Mouse (Mus musculus) heart, adult 18-20 months (tissue): ENCODE measurements at regions not wholly inside any gene's neighbourhood (a gene's known extent, or its start where the extent isn't known, plus 50 kb on each side); places are given as distances from the start of the nearest gene placed in this dataset.

Source experiments
- DNase-seq, 2 experiments: peaks; one replicate each; pipeline ENCODE4 v3.0.0; 2021 to 2022; ENCODE audit warnings: mixed read lengths in 1 of 2

DNA sequence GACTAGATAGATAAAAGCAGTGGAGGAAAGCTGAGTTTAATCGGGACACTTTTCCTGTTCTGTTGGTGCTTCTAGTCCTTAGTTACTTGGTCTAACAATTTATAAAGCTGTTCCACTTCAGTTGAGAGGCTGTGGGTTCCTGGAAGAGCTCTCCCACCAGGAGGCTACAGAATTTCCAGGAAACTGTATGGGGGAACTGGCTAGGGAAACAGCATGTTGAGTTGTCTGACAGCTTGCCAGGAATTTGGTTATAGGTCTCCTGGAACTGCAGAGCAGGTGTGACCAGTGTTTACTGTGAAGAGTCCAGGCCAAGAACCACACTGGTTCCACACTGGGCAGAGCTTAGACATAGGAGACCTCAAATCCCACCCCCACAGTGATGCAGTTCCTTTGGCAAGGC, 65.0 kb upstream of the Pik3cg start:
- DNase-seq = no peak

DNA sequence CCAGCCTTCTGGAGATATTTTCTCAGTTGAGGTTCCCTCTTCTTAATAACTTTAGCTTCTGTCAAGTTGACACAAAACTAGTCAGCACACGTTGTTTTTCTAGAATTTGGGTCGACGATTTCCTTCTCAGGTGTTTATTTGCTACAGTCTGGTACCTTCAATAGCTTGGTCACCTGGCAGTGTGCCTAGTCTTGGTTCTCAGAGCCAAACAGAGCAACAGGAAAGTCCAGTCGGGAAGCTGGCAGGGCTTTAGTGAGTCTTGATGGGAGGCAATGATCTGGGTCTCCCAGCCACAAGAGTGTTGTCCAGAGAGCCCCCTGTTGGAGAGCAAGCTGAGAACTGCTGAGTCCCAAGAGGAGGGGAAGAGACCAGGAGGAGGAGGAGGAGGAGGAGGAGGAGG, 71.4 kb upstream of the Pik3cg start:
- no peak for DNase-seq

DNA sequence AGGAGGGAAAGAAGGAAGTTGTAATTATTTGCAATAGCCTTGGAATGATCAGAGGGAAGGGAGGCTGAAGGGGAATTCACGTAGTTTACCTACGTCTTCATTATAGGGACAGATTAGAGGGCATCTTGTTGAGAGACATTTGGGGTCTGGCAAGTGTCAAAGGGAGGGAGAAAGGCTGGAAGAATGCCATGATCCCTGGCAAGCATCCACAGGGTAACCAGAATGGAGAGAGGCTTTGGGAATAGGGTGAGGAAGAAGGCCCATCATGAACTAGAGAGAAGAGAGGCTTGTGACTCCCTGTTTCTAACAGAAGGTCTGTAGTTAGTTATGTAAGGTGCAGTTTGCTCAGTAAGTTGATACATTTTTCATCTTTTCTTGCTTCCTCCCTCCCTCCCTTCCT, 71.8 kb upstream of the Pik3cg start:
- no peak for DNase-seq

DNA sequence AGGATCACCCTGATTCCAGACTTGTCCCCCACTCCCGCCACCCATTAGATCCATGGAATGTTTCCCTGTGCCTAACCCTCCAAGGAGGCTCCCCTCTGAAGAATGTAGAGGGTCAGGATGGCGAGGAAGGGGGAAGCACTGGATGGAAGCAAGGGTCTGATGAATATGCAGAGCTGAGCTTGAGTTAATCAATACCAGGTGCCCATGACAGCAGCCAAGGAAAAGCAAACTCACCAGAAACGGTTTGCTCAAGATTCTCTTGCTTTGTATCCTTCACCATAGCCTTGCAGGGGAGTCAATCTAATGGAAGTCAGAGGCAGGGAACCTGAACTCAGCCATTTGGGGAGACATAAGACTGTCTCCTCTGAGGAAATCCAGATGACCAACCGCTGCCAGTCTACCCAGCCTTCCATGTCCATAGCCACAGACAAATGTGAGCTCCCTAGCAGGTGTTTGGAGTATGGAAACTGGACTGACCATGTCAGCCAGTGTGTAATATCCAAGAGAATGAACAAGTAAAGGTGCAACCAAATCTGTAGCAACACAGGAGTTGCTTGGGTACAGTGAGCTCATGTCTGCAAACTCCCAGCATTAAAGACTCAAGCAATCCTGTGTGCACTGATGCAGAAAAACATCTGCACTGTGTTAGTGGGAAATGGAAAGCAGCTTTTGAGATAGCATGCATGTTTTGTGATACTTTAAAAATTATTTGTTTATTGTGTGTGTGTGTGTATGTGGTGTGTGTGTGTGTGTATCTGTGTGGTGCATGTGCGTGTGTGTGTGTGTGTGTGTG, 74.1 kb upstream of the Pik3cg start:
- DNase-seq = no peak

DNA sequence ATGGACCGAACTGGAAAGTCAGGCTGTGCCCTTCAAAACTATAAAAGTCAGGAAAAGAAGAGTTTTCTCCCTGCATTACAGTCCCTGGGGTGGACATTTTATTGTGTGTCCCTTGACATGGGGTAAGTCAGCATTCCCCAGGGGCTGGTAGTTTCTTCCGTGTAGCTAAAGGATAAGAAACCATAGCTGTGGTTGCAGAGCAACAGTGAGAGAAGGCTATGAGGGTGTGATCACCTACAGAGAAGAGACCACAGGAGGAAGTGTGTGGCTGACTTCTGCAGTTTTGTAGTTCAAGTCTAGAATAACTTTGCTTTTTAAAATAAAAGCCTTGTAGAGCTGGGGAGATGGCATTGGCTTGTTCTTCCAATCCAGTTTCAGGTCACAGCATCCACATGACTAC, 76.6 kb upstream of the Pik3cg start:
- DNase-seq = no peak

DNA sequence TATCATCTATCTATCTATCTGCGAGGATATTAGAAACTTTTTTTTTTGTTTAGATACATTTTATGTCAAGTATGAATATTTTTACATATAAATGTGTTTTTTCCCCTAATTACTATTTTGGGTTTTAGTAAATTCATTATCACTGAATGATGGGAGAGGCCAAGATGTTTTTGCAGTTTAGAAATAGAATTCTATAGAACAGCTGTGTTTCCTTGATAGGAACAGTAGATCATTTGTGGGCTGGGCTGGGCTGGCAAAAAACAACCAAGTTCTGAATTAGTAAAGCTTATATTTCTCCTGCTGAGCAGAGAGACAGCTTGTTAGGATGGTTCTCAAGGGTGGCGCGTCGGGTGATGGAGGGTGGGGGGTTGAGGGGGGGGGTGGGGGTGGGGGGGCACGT, 78.2 kb upstream of the Pik3cg start:
- DNase-seq = no peak

DNA sequence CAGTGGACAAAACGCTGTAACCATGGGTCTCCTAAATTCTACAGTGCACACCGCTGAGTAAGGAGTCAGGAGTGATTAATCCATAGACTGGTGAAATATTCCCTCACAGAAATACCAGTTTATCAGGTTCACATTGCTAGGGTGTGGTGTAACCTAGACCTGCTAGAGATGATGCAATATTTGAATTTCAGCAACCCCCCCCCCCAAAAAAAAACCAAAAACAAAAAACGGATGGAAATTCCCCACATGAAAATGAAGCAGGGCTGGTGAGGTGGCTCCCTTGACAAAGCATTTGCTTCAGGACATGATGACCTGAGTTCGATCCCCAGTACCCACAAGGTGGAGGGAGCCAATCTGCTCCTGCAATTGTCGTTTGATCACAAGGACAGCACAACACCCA, 82.7 kb upstream of the Pik3cg start:
- no peak for DNase-seq

DNA sequence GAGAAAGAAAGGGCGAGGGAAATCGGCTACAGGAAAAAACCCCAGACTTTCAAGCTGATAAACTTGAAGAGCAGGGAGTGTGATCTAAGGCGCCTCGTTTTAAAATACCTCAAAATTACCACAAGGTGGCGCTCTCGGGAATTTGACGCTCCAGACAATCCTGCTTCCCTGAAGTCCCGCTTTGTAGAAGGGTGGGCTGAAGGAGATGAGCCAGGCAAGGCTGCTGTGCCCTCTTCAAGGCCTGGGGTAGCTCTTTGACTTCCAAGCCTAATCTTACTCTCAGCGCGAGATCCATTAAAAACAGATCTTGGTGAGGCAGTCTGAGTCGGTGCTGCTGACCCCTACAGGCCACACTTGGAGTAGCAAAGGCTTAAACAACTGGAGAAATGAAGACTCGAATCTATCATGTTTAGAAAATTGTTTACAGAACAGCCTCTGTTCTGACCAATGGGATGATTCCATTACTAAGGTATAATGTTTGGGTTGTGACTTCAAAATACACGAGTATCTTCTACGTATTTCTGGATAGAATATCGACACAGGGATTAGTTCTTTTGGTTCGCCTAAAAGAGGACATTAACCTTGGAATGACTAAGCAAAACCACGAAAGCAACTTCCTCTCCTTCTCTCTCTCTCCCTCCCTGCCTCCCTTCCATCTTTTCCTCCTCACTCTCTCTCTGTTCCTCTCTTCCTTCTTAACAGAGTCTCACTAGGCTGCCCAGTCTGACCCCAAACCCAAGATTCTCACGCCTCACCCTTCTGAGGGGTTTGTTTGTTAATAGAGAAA, 83.7 kb upstream of the Pik3cg start:
- DNase-seq = peak; percentile 57 to 84

DNA sequence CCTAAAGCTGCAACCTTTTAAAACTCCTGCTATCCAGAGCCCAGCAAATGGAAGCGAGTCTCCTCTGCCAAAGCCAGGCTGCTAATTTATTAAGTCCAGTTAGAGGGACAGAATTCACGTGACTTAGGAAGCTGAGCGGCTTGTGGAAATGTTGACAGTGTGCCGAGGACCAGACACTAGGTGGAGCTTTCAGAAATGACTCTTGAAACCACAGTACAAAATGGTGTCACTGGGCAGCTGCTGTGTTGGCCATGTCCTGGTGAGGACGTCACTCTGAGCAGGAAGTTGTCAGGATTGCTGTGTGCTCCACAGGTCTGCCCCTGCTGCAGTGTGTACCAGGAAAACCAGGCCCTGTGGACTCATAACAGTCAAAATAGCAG, 84.3 kb upstream of the Pik3cg start:
- peak; percentile 19 to 35 for DNase-seq

DNA sequence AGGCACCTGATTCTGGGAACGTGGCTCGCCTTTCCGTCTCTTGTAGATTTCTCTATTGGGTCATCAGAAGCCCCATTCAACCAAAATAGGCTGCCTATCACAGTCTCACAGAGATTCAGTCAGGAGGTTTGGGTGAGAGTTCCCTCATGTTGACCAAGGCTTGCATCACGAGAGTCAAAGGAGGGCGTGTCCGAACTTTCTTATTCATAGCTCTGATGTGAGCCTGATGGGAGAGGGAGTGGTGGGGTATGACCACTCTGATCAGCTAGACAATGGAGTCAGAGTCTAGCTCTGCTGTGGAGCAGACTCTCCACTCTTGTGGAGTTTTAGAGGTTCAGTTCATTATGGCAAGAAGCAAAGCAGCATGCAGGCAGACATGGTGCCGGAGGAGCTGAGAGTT, 81.1 kb upstream of the Ccdc71l start:
- DNase-seq = no peak

DNA sequence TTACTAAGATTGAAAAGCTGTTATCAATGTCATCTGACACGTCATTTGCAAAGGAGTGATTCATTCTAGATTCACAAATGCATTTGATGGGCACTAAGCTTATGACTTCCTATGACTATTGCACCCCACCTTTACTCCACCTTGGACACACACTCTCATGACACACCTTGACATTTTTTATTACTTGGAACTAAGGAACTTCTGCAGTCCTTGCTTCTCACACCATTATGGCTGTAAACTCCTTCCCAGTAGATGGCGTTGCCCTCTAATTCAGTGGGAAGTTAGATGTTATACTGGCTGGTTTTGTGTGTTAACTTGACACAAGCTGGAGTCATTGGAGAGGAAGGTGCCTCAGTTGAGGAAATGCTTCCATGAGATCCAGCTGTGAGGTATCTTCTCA, 78.8 kb upstream of the Ccdc71l start:
- no peak for DNase-seq

DNA sequence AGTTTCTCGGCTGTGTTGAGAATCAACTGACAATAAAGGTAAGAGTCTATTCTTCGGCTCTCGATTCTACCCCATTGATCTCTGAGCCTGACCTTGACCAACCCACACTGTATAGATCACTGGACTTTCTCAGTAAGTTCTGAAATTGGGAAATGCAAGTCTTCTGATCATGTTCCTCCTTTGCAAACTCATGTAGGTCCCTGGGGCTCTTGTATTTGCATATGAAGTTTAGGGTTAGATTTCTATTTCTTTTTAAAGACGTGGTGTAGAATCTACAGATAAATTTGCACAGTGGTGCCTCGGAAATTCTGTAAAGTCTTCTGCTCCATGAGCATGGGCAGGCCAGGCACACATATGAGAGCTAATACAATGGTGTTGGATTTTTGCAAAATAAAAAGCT, 72.8 kb upstream of the Ccdc71l start:
- no peak for DNase-seq

DNA sequence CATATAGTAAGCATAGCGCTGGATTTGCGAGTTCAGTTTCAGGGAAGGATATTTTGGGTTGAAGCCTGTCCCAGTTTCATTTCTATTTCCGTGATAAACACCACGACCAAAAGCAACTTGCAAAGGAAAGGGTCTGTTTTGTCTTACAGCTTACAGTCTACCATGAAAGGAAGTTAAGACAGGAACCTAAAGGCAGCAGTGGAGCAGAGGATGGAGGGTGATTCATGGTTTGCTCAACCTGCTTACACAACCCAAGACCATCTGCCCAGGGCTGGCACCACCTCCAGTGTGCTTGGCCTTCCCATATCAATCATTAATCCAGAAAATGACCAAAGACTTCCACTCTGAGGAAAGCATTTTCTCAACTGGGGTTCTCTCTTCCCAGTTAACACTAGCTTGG, 72.2 kb upstream of the Ccdc71l start:
- no peak for DNase-seq

DNA sequence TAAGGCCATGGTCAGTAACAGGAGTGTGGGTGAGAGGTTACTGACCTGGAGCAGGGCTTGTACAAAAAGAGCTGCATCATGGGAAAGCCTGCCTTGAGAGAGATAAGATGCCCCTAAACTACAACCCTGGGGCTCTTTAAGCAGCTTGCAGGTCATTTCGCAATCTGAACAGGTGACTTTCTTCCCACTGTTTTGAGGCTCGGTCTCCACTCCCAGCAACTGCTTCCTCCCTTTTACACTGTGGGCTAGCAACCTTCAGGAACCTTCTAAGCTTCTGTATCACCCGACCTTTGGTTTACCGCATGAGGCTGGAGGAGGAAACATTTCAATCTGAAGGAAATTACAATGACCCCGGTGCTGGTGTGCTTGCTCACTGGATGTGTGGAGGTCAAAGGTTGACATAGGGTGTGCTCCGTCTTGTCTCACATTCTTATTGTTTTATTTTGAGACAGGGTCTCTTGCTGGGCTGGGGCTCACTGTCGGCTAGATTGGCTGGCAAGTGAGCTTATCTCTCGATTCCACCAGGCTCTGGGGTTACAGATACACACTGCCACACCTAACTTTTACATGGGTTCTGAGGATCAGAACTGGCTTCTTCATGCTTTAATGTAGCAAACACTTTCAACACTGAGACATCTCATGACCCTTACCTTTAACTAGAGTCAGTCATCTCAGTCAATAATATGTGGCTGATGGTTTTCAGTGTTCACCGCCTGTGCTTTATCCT, 71.1 kb upstream of the Ccdc71l start:
- DNase-seq = no peak

DNA sequence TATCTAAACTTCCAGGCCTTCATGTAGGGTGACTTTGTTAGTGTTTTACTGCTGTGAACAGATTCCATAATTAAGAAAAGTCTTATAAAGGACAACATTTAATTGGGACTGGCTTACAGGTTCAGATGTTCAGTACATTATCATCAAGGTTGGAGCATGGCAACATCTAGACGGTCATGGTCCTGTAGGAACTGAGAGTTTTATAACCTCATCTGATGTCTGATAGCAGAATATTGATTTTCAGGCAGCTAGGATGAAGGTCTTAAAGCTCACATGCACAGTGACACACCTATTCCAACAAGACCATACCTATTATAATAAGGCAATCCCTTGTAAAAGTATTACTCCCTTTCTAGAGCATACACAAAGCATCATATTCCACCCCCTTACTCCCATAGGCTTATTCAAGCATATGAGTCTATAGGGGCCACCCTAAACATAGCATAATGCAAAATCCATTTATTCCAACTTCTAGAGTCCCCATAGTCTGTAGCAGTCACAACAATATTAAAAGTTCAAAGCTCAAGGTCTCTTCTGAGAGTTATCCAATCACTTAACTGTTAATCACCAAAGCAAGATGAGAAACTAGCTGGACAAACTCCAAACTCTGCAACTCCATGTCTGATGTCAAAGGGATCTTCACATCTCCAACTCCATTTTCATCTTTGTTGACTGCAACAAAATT, 63.3 kb upstream of the Ccdc71l start:
- DNase-seq = no peak
